Mouse (Mus musculus): ENCODE data around the gene Tas1r3.
A peak's percentile ranks its signal among the peaks of the same experiment; 100 is the strongest.

The Tas1r3 gene

GRCm38 (mm10) chr4:155841651-155842270 is 21.4 kb downstream of the Tas1r3 start:
- no peak for DNase-seq (ENCODE audit: low spot score in 2 of 2)

GRCm38 (mm10) chr4:155841003-155841454 is 22.1 kb downstream of the Tas1r3 start:
- DNase-seq (ENCODE audit: low spot score in 2 of 2), result no peak

- no peak for DNase-seq (ENCODE audit: low spot score in 2 of 2)
Observed at GRCm38 (mm10) chr4:155840076-155841002, 22.8 kb downstream of the Tas1r3 start.

- DNase-seq (ENCODE audit: low spot score in 2 of 2), result no peak
Observed at GRCm38 (mm10) chr4:155839483-155839910, 23.7 kb downstream of the Tas1r3 start, which contains the start of gene Mxra8. Gene Mxra8 (plus strand): TSS chr4:155839680.

GRCm38 (mm10) chr4:155838187-155839153 is 24.7 kb downstream of the Tas1r3 start:
- no peak for DNase-seq (ENCODE audit: low spot score in 2 of 2)

GRCm38 (mm10) chr4:155837404-155838010 is 25.7 kb downstream of the Tas1r3 start:
- DNase-seq (ENCODE audit: low spot score in 2 of 2), result no peak

GRCm38 (mm10) chr4:155833836-155834235 is 29.3 kb downstream of the Tas1r3 start:
- DNase-seq (ENCODE audit: low spot score in 2 of 2), result peak; percentile 59 to 80

GRCm38 (mm10) chr4:155833234-155833633 is 29.9 kb downstream of the Tas1r3 start:
- no peak for DNase-seq (ENCODE audit: low spot score in 2 of 2)

- DNase-seq (ENCODE audit: low spot score in 2 of 2), result no peak
Observed at GRCm38 (mm10) chr4:155832321-155832720, 30.8 kb downstream of the Tas1r3 start.

- peak in 1 of 2 experiments; percentile 29 for DNase-seq (ENCODE audit: low spot score in 2 of 2)
Observed at GRCm38 (mm10) chr4:155831831-155832230, 31.3 kb downstream of the Tas1r3 start.

- DNase-seq (ENCODE audit: low spot score in 2 of 2), result peak; percentile 85 to 97
Observed at GRCm38 (mm10) chr4:155831205-155831766, 31.9 kb downstream of the Tas1r3 start, which contains the start of gene Aurkaip1. Gene Aurkaip1 (plus strand): TSS chr4:155831272.

- no peak for DNase-seq (ENCODE audit: low spot score in 2 of 2)
Observed at GRCm38 (mm10) chr4:155830596-155830995, 32.6 kb downstream of the Tas1r3 start.

- DNase-seq (ENCODE audit: low spot score in 2 of 2), result no peak
Observed at GRCm38 (mm10) chr4:155829866-155830265, 33.3 kb downstream of the Tas1r3 start.

GRCm38 (mm10) chr4:155823443-155823842 is 39.7 kb downstream of the Tas1r3 start:
- DNase-seq (ENCODE audit: low spot score in 2 of 2), result no peak

- DNase-seq (ENCODE audit: low spot score in 2 of 2), result no peak
Observed at GRCm38 (mm10) chr4:155821025-155821424, 42.1 kb downstream of the Tas1r3 start.

GRCm38 (mm10) chr4:155817533-155817932 is 45.6 kb downstream of the Tas1r3 start:
- no peak for DNase-seq (ENCODE audit: low spot score in 2 of 2)

GRCm38 (mm10) chr4:155812665-155813181 is 50.4 kb downstream of the Tas1r3 start:
- DNase-seq (ENCODE audit: low spot score in 2 of 2), result no peak

- peak; percentile 85 to 91 for DNase-seq (ENCODE audit: low spot score in 2 of 2)
Observed at GRCm38 (mm10) chr4:155811929-155812664, 51.1 kb downstream of the Tas1r3 start, which contains the start of gene Ccnl2. Gene Ccnl2 (plus strand): TSS chr4:155812489.
